Mouse (Mus musculus) olfactory bulb, adult 2 months (tissue): ENCODE measurements at regions not wholly inside any gene's neighbourhood (a gene's known extent, or its start where the extent isn't known, plus 50 kb on each side); places are given as distances from the start of the nearest gene placed in this dataset.

Experiments used
- CTCF ChIP-seq: fragments of 200-500 bp; IDR thresholded peaks from 2 replicates; pipeline ENCODE4 v1.5.1; 2012; ENCODE audit warnings: low read depth, mild to moderate bottlenecking, low read length, moderate library complexity; ENCODE audit not compliant: insufficient read depth
- POLR2A ChIP-seq: fragments of 200-500 bp; IDR thresholded peaks from 2 replicates; pipeline ENCODE4 v1.6.1; 2012; ENCODE audit warnings: mild to moderate bottlenecking, low read depth, low read length, moderate library complexity; ENCODE audit not compliant: insufficient read depth

DNA sequence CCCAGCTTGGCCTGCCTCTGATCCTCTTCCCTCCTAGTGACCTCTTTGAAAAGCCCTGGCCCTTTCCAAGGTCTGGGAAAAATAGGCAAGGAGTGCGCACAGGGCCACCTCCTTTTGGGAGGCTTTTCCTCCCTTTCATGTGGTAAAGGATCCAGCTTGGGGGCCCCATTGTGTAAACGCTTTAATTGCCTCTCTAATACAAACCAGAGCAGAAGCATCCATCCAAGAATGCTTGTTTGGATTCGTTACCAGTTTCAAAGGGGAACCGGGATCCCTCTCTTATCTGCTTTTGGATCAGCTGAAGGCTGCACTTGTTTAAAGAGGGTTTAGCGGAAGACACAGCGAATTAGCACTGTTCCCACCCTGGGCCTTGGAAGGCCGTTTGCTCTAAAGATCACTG lies 109.3 kb upstream of the Cops8 start:
- TF ChIP-seq POLR2A (no peak), CTCF (no peak)
